Mouse (Mus musculus) ES-Bruce4 (cell line): ENCODE results near the gene Ago4. TPM values are rescaled to one million over a fixed set of nuclear protein-coding genes. Genes with fewer than 3 reads are reported as not detected.

Source experiments
- H3K27ac ChIP-seq: 2 replicates; pipeline ENCODE4 v1.5.1; 2012; ENCODE audit warnings: low read length, inconsistent platforms; ENCODE audit not compliant: insufficient read depth
- H3K27me3 ChIP-seq: 2 replicates; pipeline ENCODE4 v1.6.1; 2012; ENCODE audit warnings: mild to moderate bottlenecking, low read length, inconsistent platforms; ENCODE audit not compliant: control insufficient read depth, poor library complexity, insufficient read depth, severe bottlenecking
- H3K36me3 ChIP-seq: 2 replicates; pipeline ENCODE4 v1.6.1; 2012; ENCODE audit warnings: inconsistent platforms, mild to moderate bottlenecking, low read length, moderate library complexity; ENCODE audit not compliant: control insufficient read depth, poor library complexity, insufficient read depth, severe bottlenecking
- H3K4me1 ChIP-seq: one replicate; pipeline ENCODE4 v1.8.1; 2011; ENCODE audit warnings: low read length; ENCODE audit not compliant: control insufficient read depth, insufficient read depth
- H3K4me3 ChIP-seq: 2 replicates; pipeline ENCODE4 v1.5.1; 2011; ENCODE audit warnings: low read depth, mild to moderate bottlenecking, low read length
- H3K9ac ChIP-seq: 2 replicates; pipeline ENCODE4 v1.6.1; 2012; ENCODE audit warnings: low read depth, mild to moderate bottlenecking, inconsistent platforms; ENCODE audit not compliant: poor library complexity, severe bottlenecking
- H3K9me3 ChIP-seq: replicated peaks from 2 replicates; pipeline ENCODE4 v1.6.1; 2012; ENCODE audit warnings: mild to moderate bottlenecking, low read length, inconsistent platforms; ENCODE audit not compliant: control insufficient read depth, poor library complexity, insufficient read depth, severe bottlenecking
- CTCF ChIP-seq: IDR thresholded peaks from one replicate; pipeline ENCODE4 v1.8.1; 2011; ENCODE audit warnings: low read depth, low read length
- EP300 ChIP-seq: IDR thresholded peaks from 2 replicates; pipeline ENCODE4 v1.6.1; 2011; ENCODE audit warnings: low read depth, low read length; ENCODE audit not compliant: insufficient read depth
- POLR2A ChIP-seq: IDR thresholded peaks from one replicate; pipeline ENCODE4 v1.8.1; 2011; ENCODE audit warnings: low read length; ENCODE audit not compliant: insufficient read depth
- polyA plus RNA-seq: library from polyadenylated mRNA; stranded (reverse); fragments of >200 nt; gene quantifications from 2 replicates; pipeline ENCODE4 v1.2.4, GENCODE M21; 2011; ENCODE audit warnings: low read depth; ENCODE audit not compliant: missing spikeins, insufficient read depth, insufficient read length

The Ago4 gene
- polyA plus RNA-seq, 1 experiment, result 3.1 TPM

GRCm38 (mm10) chr4:126533729-126534070, 428 bp upstream of the Ago4 start:
- H3K9me3 ChIP-seq, result no peaks in the 10 kb centered on the region
- H3K4me1 ChIP-seq, result no peaks in the 10 kb centered on the region
- peak overlapping the region; percentile 92 for H3K9ac ChIP-seq
- no peaks in the 10 kb centered on the region for H3K36me3 ChIP-seq
- no peaks in the 10 kb centered on the region for H3K27me3 ChIP-seq
- peak overlapping the region; percentile 75 for H3K4me3 ChIP-seq
- TF ChIP-seq CTCF, result no peak
- no peak for TF ChIP-seq POLR2A
- no peak for TF ChIP-seq EP300
- no peak overlapping the region for H3K27ac ChIP-seq

GRCm38 (mm10) chr4:126532292-126532691, 980 bp downstream of the Ago4 start:
- TF ChIP-seq POLR2A (no peak), EP300 (no peak), CTCF (no peak)
- Histone ChIP-seq H3K9me3 (no peaks in the 10 kb centered on the region), H3K27ac (no peak overlapping the region), H3K4me3 (peak overlapping the region; percentile 69), H3K4me1 (no peaks in the 10 kb centered on the region), H3K27me3 (no peaks in the 10 kb centered on the region), H3K9ac (peak overlapping the region; percentile 92; the same call in 1 of the 2 replicates), H3K36me3 (no peaks in the 10 kb centered on the region)

GRCm38 (mm10) chr4:126526828-126527227, 6.4 kb downstream of the Ago4 start:
- no peak overlapping the region for H3K9ac ChIP-seq
- H3K36me3 ChIP-seq, result no peaks in the 10 kb centered on the region
- no peak overlapping the region for H3K4me3 ChIP-seq
- H3K27me3 ChIP-seq, result no peaks in the 10 kb centered on the region
- TF ChIP-seq CTCF, result peak; percentile 50
- TF ChIP-seq POLR2A, result no peak
- no peak for TF ChIP-seq EP300
- no peaks in the 10 kb centered on the region for H3K4me1 ChIP-seq
- H3K9me3 ChIP-seq, result no peaks in the 10 kb centered on the region
- no peak overlapping the region for H3K27ac ChIP-seq

- Histone ChIP-seq H3K27ac (no peak overlapping the region), H3K4me3 (no peak overlapping the region), H3K36me3 (no peaks in the 10 kb centered on the region), H3K4me1 (no peaks in the 10 kb centered on the region), H3K9ac (no peak overlapping the region), H3K27me3 (no peaks in the 10 kb centered on the region), H3K9me3 (no peaks in the 10 kb centered on the region)
- no peak for TF ChIP-seq CTCF
- no peak for TF ChIP-seq EP300
- no peak for TF ChIP-seq POLR2A
Measured at GRCm38 (mm10) chr4:126526164-126526563, 7.1 kb downstream of the Ago4 start.

GRCm38 (mm10) chr4:126512308-126513066, 20.8 kb downstream of the Ago4 start:
- Histone ChIP-seq H3K9ac (no peak overlapping the region), H3K4me3 (no peak overlapping the region), H3K9me3 (no peaks in the 10 kb centered on the region), H3K27me3 (no peaks in the 10 kb centered on the region), H3K4me1 (no peaks in the 10 kb centered on the region), H3K36me3 (no peaks in the 10 kb centered on the region), H3K27ac (no peak overlapping the region)
- TF ChIP-seq EP300, result no peak
- no peak for TF ChIP-seq POLR2A
- no peak for TF ChIP-seq CTCF

GRCm38 (mm10) chr4:126511013-126511412, 22.3 kb downstream of the Ago4 start:
- no peak for TF ChIP-seq CTCF
- TF ChIP-seq POLR2A, result no peak
- no peak for TF ChIP-seq EP300
- no peaks in the 10 kb centered on the region for H3K27me3 ChIP-seq
- H3K27ac ChIP-seq, result no peak overlapping the region
- no peak overlapping the region for H3K9ac ChIP-seq
- H3K4me3 ChIP-seq, result no peak overlapping the region
- H3K4me1 ChIP-seq, result no peaks in the 10 kb centered on the region
- H3K9me3 ChIP-seq, result no peaks in the 10 kb centered on the region
- H3K36me3 ChIP-seq, result no peaks in the 10 kb centered on the region
